Mouse (Mus musculus) brain, embryonic 18.5 days (tissue): ENCODE measurements around the gene Pla2g2e.
"Not testable (repeated sequence)": the region's sequence is repeated elsewhere in the genome, so short reads cannot be mapped to it uniquely, and the experiment has no call there.

Experiments used
- DNase-seq: peaks from one replicate; pipeline ENCODE4 v3.0.0-alpha.2; 2012; ENCODE audit warnings: low read depth, low spot score

Gene Pla2g2e

DNA sequence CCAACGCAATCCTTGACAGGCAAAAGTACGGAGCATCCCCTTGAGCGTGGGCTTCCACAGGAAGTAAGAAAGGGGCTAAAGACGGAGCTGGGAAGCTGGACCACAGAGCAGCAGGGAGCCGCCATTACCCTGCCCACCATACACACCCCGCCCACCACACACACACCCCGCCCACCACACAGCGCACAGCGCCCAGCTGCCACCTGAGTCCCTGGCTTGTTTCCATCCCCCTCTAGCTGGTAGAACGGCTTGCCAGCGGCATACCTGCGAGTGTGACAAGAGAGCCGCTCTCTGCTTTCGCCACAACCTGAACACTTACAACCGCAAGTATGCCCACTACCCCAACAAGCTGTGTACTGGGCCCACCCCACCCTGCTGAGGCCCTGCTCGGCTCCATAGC is 4.4 kb downstream of the Pla2g2e start:
- no peak for DNase-seq

DNA sequence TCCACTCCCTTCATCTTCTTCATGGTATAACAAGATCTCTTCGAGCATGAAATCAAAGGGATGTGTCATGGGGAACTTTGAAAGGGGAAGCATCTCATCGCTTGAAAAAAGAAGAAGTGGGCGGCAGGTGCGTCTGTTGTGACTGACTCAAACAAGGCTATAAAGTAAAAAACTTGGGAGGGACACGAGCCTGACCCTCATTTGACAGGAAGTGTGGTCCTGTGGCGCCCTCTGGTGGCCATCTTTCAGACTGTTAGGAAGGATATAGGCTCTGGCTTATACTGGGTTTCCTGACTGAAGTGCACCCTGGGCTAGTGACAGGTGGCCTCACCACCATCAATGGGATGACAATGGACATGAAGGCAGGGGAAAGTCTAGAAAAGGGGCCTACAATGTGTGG is 6.5 kb downstream of the Pla2g2e start:
- DNase-seq = peak; percentile 36

DNA sequence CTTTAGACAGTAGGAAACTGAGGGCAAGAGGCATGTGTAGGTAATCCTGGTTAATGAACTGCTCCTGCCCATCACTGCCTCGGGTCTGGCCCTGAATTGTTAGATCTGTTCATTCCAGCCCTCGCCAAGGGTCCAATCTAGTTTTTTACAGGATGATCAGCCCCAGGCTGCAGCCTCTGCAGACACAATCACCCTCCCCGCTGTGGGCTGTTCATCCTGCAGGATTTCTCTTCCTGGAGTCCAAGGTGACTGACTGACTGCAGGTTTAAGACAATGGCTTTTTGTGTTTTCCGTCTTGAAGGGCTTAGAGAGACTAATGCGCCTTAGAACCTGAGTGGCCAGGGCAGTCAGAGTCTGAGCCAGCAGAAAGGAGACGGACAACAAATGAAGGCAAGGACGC is 11.4 kb downstream of the Pla2g2e start:
- no peak for DNase-seq

DNA sequence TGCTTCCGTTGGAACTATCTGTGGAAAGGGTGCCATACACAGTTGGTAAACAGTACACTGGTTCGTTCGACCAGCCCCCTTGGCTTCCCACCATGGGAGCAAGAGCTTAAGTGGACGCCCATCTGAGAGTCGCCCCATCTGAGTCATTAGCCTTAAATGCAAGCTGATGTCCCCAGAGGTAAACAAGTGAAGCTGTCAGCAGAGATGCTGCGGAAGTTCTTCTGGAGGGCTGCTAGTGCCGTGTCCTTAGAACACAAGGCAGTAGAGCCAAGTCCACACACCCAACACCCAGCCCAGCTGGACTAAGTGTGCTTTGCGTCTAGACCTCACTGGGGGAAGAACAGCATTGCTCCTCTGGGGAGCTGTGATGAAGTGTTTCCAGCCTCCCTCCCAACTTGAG is 11.9 kb downstream of the Pla2g2e start:
- no peak for DNase-seq

DNA sequence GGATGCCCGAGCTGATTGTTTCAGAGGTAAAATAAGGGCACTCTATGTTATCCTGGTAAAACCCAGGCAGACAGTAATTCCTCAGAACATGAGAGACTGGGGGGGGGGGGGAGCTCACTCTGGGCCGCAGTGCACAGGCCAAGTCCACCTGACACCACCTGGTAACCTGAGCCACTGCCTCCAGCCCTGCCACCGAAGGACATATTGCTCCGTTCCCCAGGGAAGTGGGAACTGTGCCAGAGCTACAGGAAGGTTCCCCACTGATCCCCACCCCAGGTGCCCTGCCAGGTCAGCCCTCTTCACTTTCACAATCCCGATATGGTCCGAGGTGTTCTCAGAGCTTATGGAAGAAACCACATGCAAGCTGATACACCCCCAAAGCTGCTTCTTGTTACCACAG is 14.9 kb downstream of the Pla2g2e start:
- no peak for DNase-seq

DNA sequence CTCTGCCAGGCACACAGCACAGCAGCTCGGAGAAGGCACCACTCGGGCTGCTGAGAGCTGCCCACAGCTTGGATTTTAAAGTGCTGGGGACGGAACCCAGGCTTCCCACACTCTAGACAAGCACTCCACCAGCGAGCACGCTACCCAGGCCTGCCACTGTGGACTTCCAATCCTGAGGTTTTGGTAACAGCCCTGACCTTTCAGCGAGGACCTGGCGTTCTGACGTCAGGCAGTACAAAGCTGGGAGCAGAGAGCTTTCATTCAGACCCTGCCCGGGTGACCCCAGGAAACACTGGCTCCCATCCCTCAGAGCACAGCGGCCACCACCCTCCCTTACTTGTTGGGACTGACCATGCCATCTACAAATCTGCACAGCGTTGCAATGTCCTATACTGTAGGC is 16.0 kb downstream of the Pla2g2e start:
- not testable (repeated sequence) for DNase-seq

DNA sequence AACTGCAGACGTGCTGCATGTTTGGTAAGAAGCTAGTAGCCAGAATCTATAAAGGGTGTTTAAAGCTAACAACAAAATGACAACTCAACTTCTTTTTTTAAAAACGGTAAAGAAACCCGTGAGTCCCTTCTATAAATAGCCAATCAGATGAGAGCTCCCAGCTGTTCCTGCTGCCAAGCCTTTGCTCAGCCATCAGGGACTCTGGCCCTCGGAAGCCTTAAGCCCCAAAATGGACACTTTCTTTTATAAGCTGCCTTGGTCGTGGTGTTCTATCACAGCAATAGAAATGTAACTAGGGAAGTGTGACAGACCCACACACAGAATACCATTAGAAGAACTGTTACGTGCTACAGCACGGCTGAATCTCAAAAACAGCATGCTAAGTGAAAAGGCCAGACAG is 21.6 kb downstream of the Pla2g2e start:
- no peak for DNase-seq

DNA sequence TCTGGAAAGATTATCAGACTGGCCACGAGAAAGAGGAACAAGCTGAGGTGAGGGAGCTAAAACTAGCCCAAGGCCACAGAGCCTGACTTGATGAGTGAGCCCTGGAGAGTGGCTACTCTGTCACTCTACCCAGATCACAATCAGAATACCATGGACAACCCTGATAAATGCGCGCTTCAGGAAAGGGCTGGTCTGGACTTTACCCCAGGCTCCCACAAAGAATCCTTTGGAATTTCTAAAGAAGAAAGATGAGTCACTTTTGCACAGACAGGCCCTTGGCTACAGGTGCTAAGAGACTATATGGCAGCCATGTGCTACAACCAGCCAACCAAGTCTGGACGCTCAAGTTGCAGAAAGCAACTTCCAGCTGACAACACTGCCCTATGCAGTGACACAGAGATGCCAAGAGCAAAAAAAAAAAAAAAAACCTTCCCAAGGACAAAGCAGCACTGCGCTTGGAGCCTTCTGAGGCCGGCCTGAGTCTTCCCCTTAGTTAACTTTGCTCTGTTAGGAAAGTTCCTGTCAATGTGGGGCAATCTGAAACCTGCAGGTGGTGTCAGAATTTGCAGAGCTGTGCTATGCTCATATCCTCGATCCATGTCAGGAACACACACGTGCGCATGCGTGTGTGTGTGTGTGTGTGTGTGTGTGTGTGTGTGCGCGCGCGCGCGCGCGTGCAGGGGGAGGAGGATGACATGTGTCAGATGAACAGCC is 28.0 kb downstream of the Pla2g2e start:
- no peak for DNase-seq

DNA sequence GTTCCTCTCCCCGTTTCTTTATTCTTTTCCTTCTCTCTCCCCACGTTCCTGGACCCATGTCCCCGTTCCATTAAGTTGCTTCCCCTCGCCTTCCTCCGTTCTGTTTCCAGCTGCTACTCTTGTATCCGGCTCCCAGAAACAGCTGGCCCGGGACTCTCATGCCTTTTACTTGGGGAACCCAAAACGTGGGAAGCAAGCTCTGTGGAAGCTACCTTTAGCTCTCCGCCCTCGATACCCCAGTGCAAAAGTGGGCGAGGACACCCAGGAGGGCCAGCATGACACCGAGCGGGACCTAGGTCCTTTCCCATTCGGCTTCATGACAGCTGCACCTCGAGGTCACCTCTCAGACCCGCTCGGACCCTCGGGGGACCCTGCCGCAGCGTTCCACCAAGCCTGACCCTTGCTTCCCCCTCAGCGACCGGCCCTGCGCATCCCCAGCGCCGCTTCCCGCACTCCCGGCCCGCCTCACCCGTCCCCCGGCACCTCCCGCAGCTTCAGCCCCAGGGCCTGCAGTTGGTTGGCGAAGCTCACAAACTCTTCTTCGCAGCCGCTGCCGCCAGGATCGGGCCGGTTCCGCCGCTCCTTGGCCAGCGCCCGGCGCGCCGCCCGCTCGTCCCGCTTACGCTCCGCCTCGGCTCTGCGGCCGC is 35.5 kb downstream of the Pla2g2e start:
- no peak for DNase-seq

DNA sequence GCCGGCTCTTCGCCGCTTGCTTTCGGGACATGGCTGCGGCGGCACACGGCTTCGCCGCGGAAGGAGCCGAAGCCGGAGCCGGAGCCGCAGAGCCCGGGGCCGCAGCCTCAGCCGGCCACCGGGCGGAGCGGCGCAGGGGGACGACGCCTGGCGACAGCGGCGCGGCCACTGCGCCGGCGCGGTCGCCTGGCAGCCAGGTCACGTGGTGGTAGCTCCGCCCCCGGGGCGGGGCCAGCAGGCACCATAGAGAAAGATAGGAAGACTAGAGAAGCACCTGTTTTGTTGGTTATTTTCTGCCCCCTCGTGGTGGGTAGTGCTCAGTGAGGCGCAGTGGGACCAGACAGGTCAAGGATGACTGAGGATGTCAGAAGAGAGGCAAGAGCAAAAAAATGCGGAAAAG is 36.1 kb downstream of the Pla2g2e start, which contains the start of gene Otud3:
TSS of gene Otud3 (minus strand) at position 149 of the 400 bp plus-strand sequence.
- DNase-seq = peak; percentile 85

DNA sequence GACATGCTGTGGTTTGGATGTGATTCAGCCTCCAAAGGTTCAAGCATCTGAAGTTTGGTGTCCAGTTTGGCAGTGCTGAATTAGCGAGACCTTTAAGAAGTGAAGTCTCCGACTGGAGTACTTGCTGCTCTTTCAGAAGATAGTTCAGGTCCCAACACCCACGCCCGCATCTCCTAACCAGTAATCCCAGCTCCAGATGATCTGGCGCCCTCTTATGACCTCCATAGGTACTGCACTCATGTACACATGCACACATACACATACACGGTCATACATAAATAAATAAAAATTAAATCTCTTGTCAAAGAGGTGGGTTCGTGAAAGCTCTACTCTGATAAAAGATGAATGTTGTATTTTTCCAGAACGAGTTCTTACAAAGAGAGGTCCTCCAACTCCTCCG is 39.5 kb downstream of the Pla2g2e start:
- DNase-seq = no peak

DNA sequence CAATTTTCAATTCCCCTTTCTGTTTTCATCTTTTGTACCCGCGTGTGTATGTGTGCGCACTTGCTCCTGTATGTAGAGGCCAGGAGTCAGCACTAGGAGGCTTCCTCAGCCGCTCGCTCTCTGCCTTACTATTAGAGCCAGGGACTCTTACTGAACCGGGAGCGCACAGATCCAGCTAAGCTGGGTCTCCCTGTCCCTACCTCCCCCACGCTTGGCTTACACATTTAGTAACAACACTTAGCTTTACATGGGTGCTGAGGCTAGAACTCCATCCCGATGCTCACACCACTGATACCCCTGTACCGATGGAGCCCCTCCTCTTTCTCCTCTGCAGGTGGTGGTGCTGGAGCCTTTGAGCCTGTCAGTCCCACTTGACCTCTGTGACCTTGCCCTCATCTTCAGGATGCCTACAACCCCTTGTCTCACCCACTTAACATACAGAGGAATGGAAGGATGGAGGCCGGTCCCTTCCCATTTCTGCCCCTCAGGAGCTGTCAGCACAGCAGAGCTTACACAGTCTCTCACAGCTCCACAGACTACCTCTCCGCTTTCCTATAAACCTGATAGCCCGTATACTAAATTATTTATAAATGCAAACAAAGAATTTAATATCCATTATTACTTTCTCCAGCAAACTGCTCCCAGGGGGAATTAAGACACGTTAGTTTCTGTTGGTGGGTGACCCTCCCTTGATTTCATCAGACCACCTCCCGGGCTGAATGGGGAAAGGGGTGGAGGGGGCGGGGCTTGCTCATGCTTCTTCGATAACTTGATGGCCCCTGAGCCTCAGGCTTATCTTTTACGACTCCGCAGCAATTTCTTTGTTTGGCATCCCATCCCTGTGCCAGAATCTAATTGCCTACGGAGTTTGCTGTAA is 43.8 kb downstream of the Pla2g2e start:
- DNase-seq = no peak

DNA sequence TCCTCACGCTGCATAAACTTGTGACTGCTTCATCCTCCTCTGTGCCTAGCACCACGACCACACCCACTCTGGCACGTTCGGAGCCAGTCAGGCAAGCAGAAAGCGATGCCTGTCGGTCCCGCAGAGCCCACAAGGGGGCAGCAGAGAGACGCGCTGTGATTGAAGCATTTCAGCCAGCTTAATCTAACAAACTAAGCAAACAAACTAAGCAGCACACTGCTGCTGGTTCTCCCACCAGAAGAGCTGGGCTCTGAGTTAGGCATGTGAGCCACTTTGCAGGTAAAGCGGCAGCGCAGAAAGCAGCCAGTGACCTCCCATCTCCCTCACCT is 44.4 kb downstream of the Pla2g2e start:
- peak; percentile 75 for DNase-seq

DNA sequence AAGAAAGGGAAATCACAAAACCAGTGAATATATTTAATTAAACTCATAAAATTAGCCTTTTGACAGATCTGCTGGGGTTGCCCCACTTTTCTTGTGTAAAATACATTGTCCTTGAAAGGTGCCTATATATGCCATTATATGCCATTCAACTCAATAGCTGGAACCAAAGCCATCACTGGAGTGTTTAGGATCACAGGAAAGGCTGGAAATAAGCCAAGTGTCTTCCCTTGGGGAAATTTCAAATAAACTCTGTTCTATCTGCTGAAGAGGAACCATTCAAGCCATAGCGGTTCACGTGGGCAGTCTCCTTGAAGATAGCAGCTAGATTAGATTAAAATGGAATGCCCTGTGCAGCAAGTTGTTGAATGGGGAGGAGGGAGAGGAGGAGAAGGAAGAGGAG is 47.8 kb downstream of the Pla2g2e start:
- DNase-seq = no peak
